Mouse (Mus musculus): ENCODE measurements around the gene Cyp2d9.
"Not testable (repeated sequence)": the region's sequence is repeated elsewhere in the genome, so short reads cannot be mapped to it uniquely, and the experiment has no call there.

The Cyp2d9 gene

GRCm38 (mm10) chr15:82450045-82450444, 16.8 kb downstream of the Cyp2d9 start:
- DNase-seq (ENCODE audit: low spot score): not testable (repeated sequence)

- DNase-seq (ENCODE audit: low spot score): not testable (repeated sequence)
Measured at GRCm38 (mm10) chr15:82452133-82452532, 18.9 kb downstream of the Cyp2d9 start.

- DNase-seq (ENCODE audit: low spot score): not testable (repeated sequence)
Measured at GRCm38 (mm10) chr15:82453501-82453900, 20.3 kb downstream of the Cyp2d9 start.

- DNase-seq (ENCODE audit: low spot score): not testable (repeated sequence)
Measured at GRCm38 (mm10) chr15:82456086-82456790, 23.0 kb downstream of the Cyp2d9 start.

GRCm38 (mm10) chr15:82457064-82458021, 24.1 kb downstream of the Cyp2d9 start:
- no peak for DNase-seq (ENCODE audit: low spot score)

GRCm38 (mm10) chr15:82459266-82459665, 26.0 kb downstream of the Cyp2d9 start:
- DNase-seq (ENCODE audit: low spot score): not testable (repeated sequence)

GRCm38 (mm10) chr15:82464701-82465100, 31.5 kb downstream of the Cyp2d9 start:
- no peak for DNase-seq (ENCODE audit: low spot score)

GRCm38 (mm10) chr15:82494273-82494672, 61.0 kb downstream of the Cyp2d9 start:
- DNase-seq (ENCODE audit: low spot score): not testable (repeated sequence)

Data from lung, postnatal 25 days (tissue).